Mouse (Mus musculus): ENCODE measurements around the gene Gpr137. TPM values are rescaled to one million over a fixed set of nuclear protein-coding genes. Genes with fewer than 3 reads are reported as not detected.
"Not testable (repeated sequence)": the region's sequence is repeated elsewhere in the genome, so short reads cannot be mapped to it uniquely, and the experiment has no call there.

The Gpr137 gene
- polyA plus RNA-seq, 2 experiments from 2014 or later: 8.4 to 11.4 TPM

GRCm38 (mm10) chr19:6905498-6906159, 36.7 kb downstream of the Gpr137 start:
- no peak for ATAC-seq

GRCm38 (mm10) chr19:6904846-6905245, 37.4 kb downstream of the Gpr137 start:
- no peak for ATAC-seq

DNA sequence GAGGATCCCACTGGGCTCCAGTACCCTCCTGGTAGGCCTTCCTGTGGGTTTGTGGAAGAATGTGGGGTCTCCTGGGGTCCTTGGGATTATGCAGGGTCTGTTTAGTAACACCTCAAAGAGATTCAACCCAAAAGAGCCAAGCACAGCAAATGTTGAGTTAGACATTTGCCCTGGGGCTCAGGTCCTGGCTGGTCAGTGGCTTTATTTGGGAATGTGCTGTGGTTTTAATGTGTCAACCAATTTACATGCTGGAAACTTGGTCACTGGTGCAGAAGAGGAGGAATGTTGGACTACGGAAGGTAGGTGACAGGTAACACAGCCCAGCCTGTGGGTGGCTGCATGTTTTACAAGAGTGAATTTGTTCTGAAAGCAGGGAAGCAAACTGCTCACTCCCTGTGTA, 39.2 kb downstream of the Gpr137 start:
- ATAC-seq: no peak

DNA sequence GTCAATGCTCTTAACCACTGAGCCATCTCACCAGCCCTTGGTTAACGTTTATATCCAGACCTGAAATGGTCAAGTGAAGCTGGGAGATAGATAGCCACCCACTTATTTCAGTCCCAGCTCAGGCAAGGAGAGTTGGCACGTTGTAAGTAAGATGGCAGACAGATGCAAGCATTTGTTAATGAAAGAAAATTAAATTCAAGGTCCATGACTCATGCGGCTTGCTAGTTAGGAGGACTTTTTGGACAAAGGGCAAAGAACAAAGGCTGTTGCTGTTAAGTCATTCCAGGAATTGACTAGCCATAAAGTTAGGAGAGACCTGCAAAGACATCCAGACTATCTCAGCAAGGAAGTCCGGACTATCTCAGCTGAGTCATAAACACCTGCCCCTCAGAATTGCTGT, 42.6 kb downstream of the Gpr137 start:
- no peak for ATAC-seq

DNA sequence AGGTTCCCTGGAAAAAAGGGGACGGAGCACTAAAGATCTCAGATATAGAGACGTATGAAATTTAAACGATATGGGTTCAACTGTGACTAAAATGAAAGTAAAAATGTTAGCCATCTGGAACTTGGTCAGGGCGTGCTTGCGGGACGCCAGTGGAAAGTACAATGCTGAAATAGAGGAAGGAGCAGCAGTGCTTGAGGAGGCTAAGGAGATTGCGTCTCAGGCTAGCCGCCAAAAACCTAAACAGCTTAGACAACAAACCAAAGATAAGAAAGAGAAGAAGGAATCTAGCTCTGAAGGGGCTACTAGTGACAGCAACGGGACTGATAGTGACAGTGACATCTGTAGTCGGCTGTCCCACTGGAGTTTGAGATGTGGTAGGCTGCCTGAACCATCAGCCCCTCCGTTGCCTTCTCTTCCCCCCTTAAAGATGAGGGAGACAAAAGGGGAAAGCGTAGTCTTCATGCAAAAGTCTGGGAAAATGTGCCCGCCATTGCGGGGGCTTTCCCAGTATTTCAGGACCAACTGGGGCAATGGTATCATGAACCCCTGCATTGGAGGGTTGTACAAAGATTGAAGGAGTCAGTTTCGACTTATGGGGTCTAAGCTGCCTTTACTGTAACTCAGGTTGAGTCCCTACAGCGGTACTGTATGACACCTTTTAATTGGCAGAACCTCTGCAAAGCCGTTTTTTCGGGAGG, 46.5 kb downstream of the Gpr137 start:
- ATAC-seq: not testable (repeated sequence)

DNA sequence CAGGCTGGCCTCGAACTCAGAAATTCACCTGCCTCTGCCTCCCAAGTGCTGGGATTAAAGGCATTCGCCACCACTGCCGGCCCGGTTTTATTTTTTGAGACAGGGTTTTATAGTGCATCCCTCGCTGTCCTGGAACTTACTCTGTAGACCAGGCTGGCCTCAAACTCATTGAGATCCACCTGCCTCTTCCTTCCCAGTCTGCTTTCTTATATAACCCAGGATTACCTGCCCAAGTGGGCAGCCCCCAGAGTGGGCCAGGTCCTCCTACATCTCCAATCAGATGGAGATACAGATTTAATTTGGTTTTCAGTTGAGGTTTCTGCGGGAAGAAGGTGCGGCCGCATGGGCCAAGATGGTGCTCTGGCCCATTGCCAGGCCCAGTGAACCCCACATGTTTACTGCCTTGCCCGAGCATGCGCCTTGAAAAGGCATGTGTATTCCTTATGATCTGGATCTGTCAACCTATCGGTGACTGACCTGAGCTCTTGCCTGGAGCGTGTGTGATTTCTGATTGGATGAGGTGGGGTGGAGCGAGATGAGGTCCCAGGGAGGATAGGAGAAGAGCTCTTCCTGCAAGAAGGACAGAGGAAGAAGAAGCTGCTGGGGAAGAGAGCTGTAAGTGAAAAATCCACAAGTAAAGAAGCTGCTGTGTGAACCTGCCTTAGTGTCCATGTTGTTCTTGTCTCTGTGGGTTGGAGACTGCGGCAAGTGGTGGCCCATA, 48.4 kb downstream of the Gpr137 start:
- no peak for ATAC-seq

DNA sequence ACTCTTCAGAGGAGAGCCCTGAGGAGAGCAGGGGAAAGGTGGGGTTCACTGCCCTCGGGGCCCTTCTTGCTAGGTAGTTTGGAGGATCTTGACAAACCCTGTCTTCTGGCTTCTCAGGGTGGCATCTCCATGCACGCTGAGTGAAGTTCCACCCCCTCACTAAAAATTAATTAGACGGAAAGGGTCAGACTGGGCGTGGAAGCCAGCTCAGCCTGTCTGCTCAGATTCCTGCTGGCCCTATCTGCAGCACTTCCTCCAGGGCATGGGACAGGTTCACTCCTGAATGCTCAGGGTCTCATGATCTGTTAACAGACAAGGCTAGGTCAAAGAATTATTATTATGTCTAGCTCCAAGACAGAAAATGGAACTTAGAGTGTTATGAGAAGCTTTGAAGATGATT, 49.8 kb downstream of the Gpr137 start:
- no peak for ATAC-seq

Other genes starting within 250 kb of the Gpr137 start
- 1 to 10 TPM; 6.4 to 8.3 TPM for gene Rps6ka4, start 101.8 kb downstream of the Gpr137 start, polyA plus RNA-seq (2017; shearing (Covaris generic))
- 1 to 10 TPM; 3.1 to 5.2 TPM for gene Ccdc88b, start 84.3 kb downstream of the Gpr137 start, polyA plus RNA-seq (2017; shearing (Covaris generic))
- gene Trmt112, start 32.8 kb downstream of the Gpr137 start, polyA plus RNA-seq (2017; shearing (Covaris generic)): 100 to 1,000 TPM; 214 to 232 TPM
- gene Prdx5, start 32.4 kb downstream of the Gpr137 start, polyA plus RNA-seq (2017; shearing (Covaris generic)): 100 to 1,000 TPM; 224 to 246 TPM
- gene Esrra, start 20.7 kb downstream of the Gpr137 start, polyA plus RNA-seq (2017; shearing (Covaris generic)): 1 to 10 TPM; 2.2 to 5.7 TPM
- not detected for gene Catsperz, start 17.1 kb downstream of the Gpr137 start, polyA plus RNA-seq (2017; shearing (Covaris generic))
- gene Kcnk4, start 8.0 kb downstream of the Gpr137 start, polyA plus RNA-seq (2017; shearing (Covaris generic)): not detected
- gene Bad, start 619 bp downstream of the Gpr137 start, polyA plus RNA-seq (2017; shearing (Covaris generic)): 10 to 100 TPM; 36.8 to 49.6 TPM
- 10 to 100 TPM in 1 of 2 experiments, 1 to 10 TPM in 1; 9.3 to 23.8 TPM for gene Ppp1r14b, start 32.5 kb upstream of the Gpr137 start, polyA plus RNA-seq (2017; shearing (Covaris generic))
- gene Plcb3, start 34.0 kb upstream of the Gpr137 start, polyA plus RNA-seq (2017; shearing (Covaris generic)): 1 to 10 TPM; 3.2 to 3.4 TPM
- 10 to 100 TPM; 46.8 to 56.8 TPM for gene Fkbp2, start 38.0 kb upstream of the Gpr137 start, polyA plus RNA-seq (2017; shearing (Covaris generic))
- gene Vegfb, start 45.2 kb upstream of the Gpr137 start, polyA plus RNA-seq (2017; shearing (Covaris generic)): 1 to 10 TPM; 3.3 to 4.4 TPM
- 10 to 100 TPM; 59.8 to 74.9 TPM for gene Dnajc4, start 50.1 kb upstream of the Gpr137 start, polyA plus RNA-seq (2017; shearing (Covaris generic))
- gene Nudt22, start 53.6 kb upstream of the Gpr137 start, polyA plus RNA-seq (2017; shearing (Covaris generic)): 10 to 100 TPM; 34.8 to 39.6 TPM
- 10 to 100 TPM in 1 of 2 experiments, 1 to 10 TPM in 1; 8.1 to 10.9 TPM for gene Trpt1, start 53.7 kb upstream of the Gpr137 start, polyA plus RNA-seq (2017; shearing (Covaris generic))
- 100 to 1,000 TPM; 272 to 479 TPM for gene Fermt3, start 77.0 kb upstream of the Gpr137 start, polyA plus RNA-seq (2017; shearing (Covaris generic))
- 100 to 1,000 TPM; 117 to 119 TPM for gene Stip1, start 97.5 kb upstream of the Gpr137 start, polyA plus RNA-seq (2017; shearing (Covaris generic))
- gene Macrod1, start 114.3 kb upstream of the Gpr137 start, polyA plus RNA-seq (2017; shearing (Covaris generic)): 1 to 10 TPM in 1 of 2 experiments, not detected in 1; 2.3 TPM
- under 1 TPM in 1 of 2 experiments, not detected in 1; 0.22 TPM for gene Flrt1, start 163.2 kb upstream of the Gpr137 start, polyA plus RNA-seq (2017; shearing (Covaris generic))

All from CD4-positive, CD25-positive, alpha-beta regulatory T cell, adult 4 months (primary cell).